Mouse (Mus musculus): Measurements from ENCODE around the gene Ndrg2.
"Not testable (repeated sequence)": the region's sequence is repeated elsewhere in the genome, so short reads cannot be mapped to it uniquely, and the experiment has no call there.

DNA sequence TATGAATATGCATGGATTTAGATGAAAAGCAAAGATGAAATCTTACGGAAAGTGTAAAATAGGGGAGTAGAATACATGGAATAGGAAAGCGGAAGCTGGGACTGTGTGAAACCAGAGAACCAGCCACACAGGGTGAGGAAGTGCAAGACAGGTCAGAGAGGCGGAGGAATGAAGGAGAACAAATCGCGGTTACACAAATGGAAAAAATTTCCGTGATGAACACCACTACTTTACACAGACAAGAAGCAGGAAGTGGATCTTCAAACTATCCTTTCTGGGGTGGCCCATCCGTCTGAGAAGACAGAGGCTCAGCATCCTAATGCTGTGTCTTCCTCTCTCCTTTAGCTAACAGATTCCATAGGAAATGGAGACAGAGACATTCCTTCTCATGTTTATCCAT lies 58.7 kb downstream of the Ndrg2 start:
- TF ChIP-seq EP300 (optimal IDR thresholded peaks at IDR 0.05); CTCF (IDR thresholded peaks at IDR 0.05; ENCODE audit: low read depth): not testable (repeated sequence)
